Mouse (Mus musculus) embryonic fibroblast, embryonic 13.5 days (primary cell): ENCODE results near the gene H2-M5. TPM values are rescaled to one million over a fixed set of nuclear protein-coding genes. Genes with fewer than 3 reads are reported as not detected.
A peak's percentile ranks its signal among the peaks of the same experiment; 100 is the strongest.

Experiments used
- H3K27ac ChIP-seq: 2 replicates; pipeline ENCODE4 v1.5.1; 2012; ENCODE audit warnings: low read length, control low read depth, inconsistent platforms; ENCODE audit not compliant: insufficient read depth
- H3K4me1 ChIP-seq: 2 replicates; pipeline ENCODE4 v1.6.1; 2011; ENCODE audit warnings: low read length; ENCODE audit not compliant: control insufficient read depth, insufficient read depth
- H3K4me3 ChIP-seq: 2 replicates; pipeline ENCODE4 v1.5.1; 2011; ENCODE audit warnings: mild to moderate bottlenecking, control low read depth, low read length; ENCODE audit not compliant: insufficient read depth
- CTCF ChIP-seq: IDR thresholded peaks from 2 replicates; pipeline ENCODE4 v1.5.1; 2011; ENCODE audit warnings: mild to moderate bottlenecking, control low read depth, low read length, moderate library complexity, borderline replicate concordance; ENCODE audit not compliant: insufficient read depth
- POLR2A ChIP-seq: IDR thresholded peaks from 2 replicates; pipeline ENCODE4 v1.6.1; 2011; ENCODE audit warnings: low read depth, mild to moderate bottlenecking, control low read depth, low read length, moderate library complexity
- polyA plus RNA-seq: library from polyadenylated mRNA; stranded (reverse); fragments of >200 nt; gene quantifications from 2 replicates; pipeline ENCODE4 v1.2.4, GENCODE M21; 2011; ENCODE audit warnings: low read depth; ENCODE audit not compliant: missing spikeins, insufficient read length

Gene H2-M5
- polyA plus RNA-seq, 1 experiment = 0.51 TPM

GRCm38 (mm10) chr17:37012141-37012540 is 22.8 kb upstream of the H2-M5 start:
- TF ChIP-seq CTCF (no peak), POLR2A (no peak)

GRCm38 (mm10) chr17:37011719-37012118 is 22.4 kb upstream of the H2-M5 start:
- no peak for TF ChIP-seq CTCF
- H3K4me3 ChIP-seq = no peak overlapping the region
- no peak overlapping the region for H3K27ac ChIP-seq
- no peaks in the 10 kb centered on the region for H3K4me1 ChIP-seq

More at GRCm38 (mm10) chr17:37012141-37012540, 22.8 kb upstream of the H2-M5 start:
- no peaks in the 10 kb centered on the region for H3K4me1 ChIP-seq
- no peak overlapping the region for H3K4me3 ChIP-seq
- no peak overlapping the region for H3K27ac ChIP-seq

GRCm38 (mm10) chr17:37009460-37010042 is 20.2 kb upstream of the H2-M5 start:
- no peak for TF ChIP-seq CTCF
- TF ChIP-seq POLR2A = no peak

GRCm38 (mm10) chr17:37008161-37008560 is 18.8 kb upstream of the H2-M5 start:
- Histone ChIP-seq H3K4me3 (no peak overlapping the region), H3K4me1 (peaks cover 2% of the 10 kb centered on the region; the same call in 1 of the 2 replicates), H3K27ac (no peak overlapping the region)
- TF ChIP-seq POLR2A = no peak
- TF ChIP-seq CTCF = no peak

More at GRCm38 (mm10) chr17:37009460-37010042, 20.2 kb upstream of the H2-M5 start:
- no peak overlapping the region for H3K27ac ChIP-seq
- no peak overlapping the region for H3K4me3 ChIP-seq
- H3K4me1 ChIP-seq = no peaks in the 10 kb centered on the region

- no peak for TF ChIP-seq POLR2A
- no peak for TF ChIP-seq CTCF
- peak overlapping the region; percentile 66 for H3K4me3 ChIP-seq
- H3K27ac ChIP-seq = no peak overlapping the region
- peaks cover 2% of the 10 kb centered on the region; the same call in 1 of the 2 replicates for H3K4me1 ChIP-seq
Observed at GRCm38 (mm10) chr17:37003366-37003765, 14.0 kb upstream of the H2-M5 start.

GRCm38 (mm10) chr17:37002364-37003330 is 13.3 kb upstream of the H2-M5 start:
- TF ChIP-seq POLR2A (peak; percentile 81), CTCF (no peak)
- H3K27ac ChIP-seq = peak overlapping the region; percentile 56

GRCm38 (mm10) chr17:37000863-37001262 is 11.5 kb upstream of the H2-M5 start, which contains the start of gene Zfp57:
TSS of gene Zfp57 (plus strand) at chr17:37001163.
- TF ChIP-seq CTCF = no peak
- TF ChIP-seq POLR2A = no peak
- Histone ChIP-seq H3K4me3 (no peak within 1 kb of the TSS), H3K4me1 (peaks cover 5% of the 10 kb centered on the region; the same call in 1 of the 2 replicates), H3K27ac (0 out of 2 replicates have a peak within 1 kb of the TSS, but pooled peaks have one; percentile 10)

More at GRCm38 (mm10) chr17:37002364-37003330, 13.3 kb upstream of the H2-M5 start:
- H3K4me1 ChIP-seq = peaks cover 2% of the 10 kb centered on the region; the same call in 1 of the 2 replicates
- H3K4me3 ChIP-seq = peak overlapping the region; percentile 66

GRCm38 (mm10) chr17:36998477-36998876 is 9.1 kb upstream of the H2-M5 start:
- Histone ChIP-seq H3K4me1 (peaks cover 3% of the 10 kb centered on the region; the same call in 1 of the 2 replicates), H3K27ac (no peak overlapping the region), H3K4me3 (no peak overlapping the region)
- TF ChIP-seq CTCF (no peak), POLR2A (no peak)

GRCm38 (mm10) chr17:36997033-36997735 is 7.8 kb upstream of the H2-M5 start:
- no peak overlapping the region for H3K27ac ChIP-seq
- H3K4me1 ChIP-seq = peaks cover 3% of the 10 kb centered on the region; the same call in 1 of the 2 replicates

More at GRCm38 (mm10) chr17:36997033-36997735, 7.8 kb upstream of the H2-M5 start:
- TF ChIP-seq CTCF (peak; percentile 79; the same call in 1 of the 2 replicates), POLR2A (no peak)
- no peak overlapping the region for H3K4me3 ChIP-seq
